Mouse (Mus musculus) bone marrow, adult 2 months (tissue): ENCODE results near the gene Hps4.

Experiments
- CTCF ChIP-seq: fragments of 200-500 bp; IDR thresholded peaks from 2 replicates; pipeline ENCODE4 v1.5.1; 2011; ENCODE audit warnings: low read length, control low read depth; ENCODE audit not compliant: control insufficient read depth, insufficient read depth
- POLR2A ChIP-seq: fragments of 200-500 bp; IDR thresholded peaks from 2 replicates; pipeline ENCODE4 v1.6.1; 2011; ENCODE audit warnings: low read depth, mild to moderate bottlenecking, control low read depth, low read length, borderline replicate concordance; ENCODE audit not compliant: control insufficient read depth

GRCm38 (mm10) chr5:112391676-112392323, 48.9 kb downstream of the Hps4 start:
- TF ChIP-seq CTCF, result no peak
- TF ChIP-seq POLR2A, result no peak
